Mouse (Mus musculus) A20 (cell line): ENCODE measurements around the gene Dnaaf1.

ENCODE experiments used
- DNase-seq: peaks from one replicate; pipeline ENCODE4 v3.0.0-alpha.2; 2011; ENCODE audit warnings: low read depth, low spot score

Gene Dnaaf1

GRCm38 (mm10) chr8:119574437-119575365, at the start of gene Dnaaf1, which contains the start of gene Hsdl1:
Dnaaf1 (plus strand) TSS chr8:119575235.
Hsdl1 (minus strand) TSS chr8:119575183.
- peak; percentile 94 for DNase-seq

- no peak for DNase-seq
These were observed 46.3 kb upstream of the Dnaaf1 start for GRCm38 (mm10) chr8:119528762-119529161.

- DNase-seq, result no peak
These were observed 44.1 kb upstream of the Dnaaf1 start for GRCm38 (mm10) chr8:119530937-119531336.

DNA sequence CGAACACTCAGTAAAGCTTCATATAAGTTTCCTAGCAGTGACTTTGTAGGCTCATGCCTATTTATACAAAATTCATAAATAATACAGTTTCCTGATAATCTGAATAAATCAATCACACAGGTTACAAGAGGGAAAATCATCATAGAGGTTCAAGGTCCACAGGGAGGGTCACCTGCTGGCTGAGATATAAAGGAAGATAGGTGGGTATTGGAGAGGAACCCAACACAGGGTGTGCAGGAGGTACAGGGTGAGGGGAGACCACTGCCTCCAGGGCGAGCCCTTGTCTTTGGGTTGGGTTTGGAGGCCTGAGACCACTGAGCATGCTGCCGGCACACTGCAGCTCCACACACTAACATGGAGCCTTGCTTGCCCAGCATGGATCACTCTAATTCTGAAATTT, 43.6 kb upstream of the Dnaaf1 start:
- DNase-seq, result no peak

- no peak for DNase-seq
These were observed 43.1 kb upstream of the Dnaaf1 start for GRCm38 (mm10) chr8:119531973-119532372.

DNA sequence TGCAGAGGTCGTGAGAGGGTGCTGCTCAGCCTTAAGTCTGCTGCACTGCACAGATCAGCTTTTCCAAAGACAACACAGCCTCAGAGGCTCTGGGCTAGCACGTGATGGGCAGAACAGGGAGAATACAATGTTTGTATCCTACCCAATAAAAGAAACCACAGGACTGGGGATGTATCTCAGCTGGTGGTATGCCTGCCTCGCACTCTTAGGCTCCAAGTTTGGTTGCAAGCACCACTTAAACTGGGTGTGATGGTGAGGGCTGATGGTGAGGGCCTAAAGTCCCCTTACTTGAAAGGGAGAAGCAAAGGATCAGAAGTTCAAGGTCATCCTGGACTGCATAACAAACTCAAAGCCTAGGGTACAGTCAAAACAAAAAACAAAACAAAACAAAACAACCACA, 30.4 kb upstream of the Dnaaf1 start:
- DNase-seq, result no peak

- DNase-seq, result no peak
These were observed 29.9 kb upstream of the Dnaaf1 start for GRCm38 (mm10) chr8:119545180-119545579.

- DNase-seq, result no peak
These were observed 29.2 kb upstream of the Dnaaf1 start for GRCm38 (mm10) chr8:119545791-119546190.

DNA sequence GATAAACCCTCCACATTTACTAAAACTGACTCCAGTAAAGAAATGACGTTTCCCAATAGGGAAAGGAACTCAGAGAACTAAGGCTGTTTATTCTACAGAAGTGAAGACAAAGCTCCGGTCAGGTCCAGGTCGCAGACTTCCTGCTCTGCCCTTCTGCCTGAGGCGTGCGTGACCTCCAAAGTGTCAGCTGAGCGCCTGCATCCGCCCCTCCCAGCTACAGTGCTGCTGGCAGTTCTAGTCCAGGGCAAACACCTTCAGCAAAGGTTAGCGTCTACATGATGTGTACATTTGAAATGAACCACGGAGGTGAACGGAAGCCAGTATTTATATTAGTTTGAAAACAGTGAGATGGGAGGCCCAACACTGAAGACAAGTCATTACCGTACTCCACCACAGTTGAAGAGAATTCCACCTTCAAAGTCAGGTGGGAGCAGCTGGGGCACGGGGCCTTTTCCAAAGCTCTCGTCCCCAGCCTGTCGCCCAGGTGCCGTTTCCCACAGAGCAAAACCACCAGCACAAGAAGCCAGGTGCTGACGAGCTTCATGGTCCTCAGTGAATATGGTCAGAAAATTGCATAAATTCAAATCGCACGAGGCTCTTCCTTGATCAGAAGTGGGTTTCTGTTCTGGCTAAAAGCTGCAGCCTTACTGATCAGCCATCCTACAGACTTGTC, 27.9 kb upstream of the Dnaaf1 start:
- no peak for DNase-seq

- no peak for DNase-seq
These were observed 26.4 kb upstream of the Dnaaf1 start for GRCm38 (mm10) chr8:119548560-119549113.

DNA sequence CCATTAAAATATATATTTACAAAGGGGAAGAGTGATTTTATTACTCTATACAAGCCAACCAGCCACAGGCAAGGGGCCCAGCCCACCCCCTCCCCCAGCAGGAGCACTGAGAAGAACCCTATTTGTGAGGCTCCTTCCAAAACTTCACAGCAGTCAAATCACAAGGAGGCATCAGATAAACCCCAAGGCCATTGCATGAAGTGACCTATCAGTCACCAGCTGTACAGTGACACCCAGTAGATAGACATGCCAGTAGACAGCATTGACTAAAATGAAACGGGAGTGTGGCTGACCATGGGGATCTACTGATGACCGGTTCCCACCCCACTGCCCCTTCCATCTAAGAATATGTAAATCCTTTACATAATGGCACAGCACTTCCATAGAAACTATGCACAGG, 22.1 kb upstream of the Dnaaf1 start:
- DNase-seq, result no peak

DNA sequence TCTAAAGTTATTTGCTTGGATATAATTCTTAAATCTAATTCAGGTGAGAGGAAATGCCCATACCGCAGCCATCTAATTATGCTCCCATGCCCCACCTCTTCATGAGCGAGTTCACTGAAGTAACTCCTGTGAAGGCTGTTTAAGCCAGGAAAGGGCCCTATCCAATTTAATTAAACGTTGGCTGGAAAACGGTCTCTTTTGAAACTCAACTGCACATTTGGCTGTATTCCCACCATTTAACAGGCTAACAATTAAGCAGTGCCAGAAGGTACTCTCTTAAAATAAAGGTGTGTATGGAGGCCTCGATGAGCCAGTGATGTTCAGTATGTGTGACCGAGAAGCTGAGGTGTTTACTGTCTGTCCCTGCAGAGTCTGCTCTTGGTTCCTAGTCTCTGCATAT, 19.2 kb upstream of the Dnaaf1 start:
- DNase-seq, result no peak

- peak; percentile 24 for DNase-seq
These were observed 17.9 kb upstream of the Dnaaf1 start for GRCm38 (mm10) chr8:119557132-119557531.

- DNase-seq, result no peak
These were observed 17.0 kb upstream of the Dnaaf1 start for GRCm38 (mm10) chr8:119557821-119558602.

DNA sequence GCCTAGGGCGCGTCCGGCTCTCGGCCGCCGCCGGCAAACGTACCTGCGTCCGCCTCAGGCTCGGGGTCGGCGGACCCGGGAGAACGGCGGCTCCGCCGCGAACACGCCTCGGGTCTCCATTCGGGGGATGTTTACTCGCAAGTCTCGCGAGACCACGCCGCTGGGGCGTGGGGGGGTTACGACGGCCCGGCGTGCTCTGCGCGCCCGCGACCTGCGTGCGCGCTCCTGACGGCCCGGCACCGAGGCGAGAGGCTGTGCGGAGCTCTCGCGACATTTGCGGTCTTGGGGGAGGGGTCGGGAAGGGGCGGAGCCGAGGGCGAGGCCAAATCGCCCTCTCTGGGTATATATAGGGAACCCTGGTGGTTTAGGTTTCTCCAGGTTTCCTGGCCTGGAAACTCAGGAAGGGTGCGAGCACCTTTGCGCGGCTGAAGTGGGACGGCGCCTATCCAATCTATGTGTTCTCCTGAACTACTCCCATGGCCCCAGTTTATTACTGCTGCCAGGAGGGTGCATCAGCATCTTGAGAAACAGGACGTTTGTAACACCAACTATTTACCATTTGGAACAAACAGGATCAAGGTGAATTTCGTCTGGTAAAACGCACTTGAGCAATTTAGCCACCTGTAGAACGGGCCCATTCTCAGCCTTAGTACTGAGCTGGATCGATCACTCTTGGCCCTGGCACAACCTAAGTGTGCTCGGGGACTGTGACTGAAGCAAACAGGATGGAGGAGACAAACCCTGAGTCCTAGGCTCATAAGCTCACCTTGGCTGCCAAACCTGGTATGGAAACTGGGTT, 16.2 kb upstream of the Dnaaf1 start, which contains the start of gene Mbtps1:
TSS of gene Mbtps1 (minus strand) at position 133 of the 799 bp plus-strand sequence.
- DNase-seq, result peak; percentile 99

- no peak for DNase-seq
These were observed 15.7 kb upstream of the Dnaaf1 start for GRCm38 (mm10) chr8:119559402-119559720.

- no peak for DNase-seq
These were observed 11.2 kb upstream of the Dnaaf1 start for GRCm38 (mm10) chr8:119563849-119564251.

GRCm38 (mm10) chr8:119566367-119566766, 8.7 kb upstream of the Dnaaf1 start:
- DNase-seq, result no peak

DNA sequence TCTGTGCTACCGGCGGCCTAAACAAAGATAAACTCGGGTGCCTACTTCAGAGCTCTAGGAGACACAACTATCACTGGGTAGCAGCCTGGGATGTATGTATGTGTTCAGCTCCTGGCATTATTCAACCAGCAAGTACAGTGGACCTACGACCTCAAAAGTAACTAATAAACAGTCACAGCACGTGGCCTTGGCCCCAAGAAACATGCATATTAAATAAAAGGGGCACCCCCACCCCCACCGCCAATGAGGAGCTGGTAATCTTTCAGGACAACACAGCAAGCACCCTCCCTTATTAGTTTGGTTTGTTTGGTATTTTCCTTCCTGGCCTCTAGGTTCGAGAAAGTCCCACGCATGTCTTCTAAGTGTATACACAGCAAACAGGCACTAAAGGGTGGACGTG, 6.8 kb upstream of the Dnaaf1 start:
- no peak for DNase-seq

- no peak for DNase-seq
These were observed 6.1 kb upstream of the Dnaaf1 start for GRCm38 (mm10) chr8:119568951-119569350.

DNA sequence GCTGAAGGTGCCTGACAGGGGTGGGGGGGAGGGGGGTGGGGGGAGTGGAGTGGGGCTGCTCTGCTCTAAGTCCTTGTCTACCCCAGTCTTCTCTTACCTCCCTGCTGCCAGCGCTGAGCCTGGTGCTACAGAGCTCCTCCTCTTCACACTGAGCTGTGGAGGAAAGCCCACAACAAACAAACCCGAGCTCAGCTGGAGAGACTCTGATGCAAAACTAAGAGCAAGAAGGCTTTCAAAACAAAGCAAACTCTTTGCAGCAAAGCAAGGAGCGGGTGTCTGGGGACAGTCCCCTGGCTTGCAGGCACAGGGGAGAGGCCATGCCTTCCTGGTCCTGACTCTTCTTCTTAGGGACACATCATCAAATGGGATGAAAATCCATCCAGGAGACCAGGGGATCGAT, 5.2 kb upstream of the Dnaaf1 start:
- DNase-seq, result no peak
